Mouse (Mus musculus) ES-Bruce4 (cell line): Measurements from ENCODE around the gene Nceh1. TPM values are rescaled to one million over a fixed set of nuclear protein-coding genes. Genes with fewer than 3 reads are reported as not detected.

Experiments
- H3K27ac ChIP-seq: 2 replicates; pipeline ENCODE4 v1.5.1; 2012; ENCODE audit warnings: low read length, inconsistent platforms; ENCODE audit not compliant: insufficient read depth
- H3K27me3 ChIP-seq: 2 replicates; pipeline ENCODE4 v1.6.1; 2012; ENCODE audit warnings: mild to moderate bottlenecking, low read length, inconsistent platforms; ENCODE audit not compliant: control insufficient read depth, poor library complexity, insufficient read depth, severe bottlenecking
- H3K36me3 ChIP-seq: 2 replicates; pipeline ENCODE4 v1.6.1; 2012; ENCODE audit warnings: inconsistent platforms, mild to moderate bottlenecking, low read length, moderate library complexity; ENCODE audit not compliant: control insufficient read depth, poor library complexity, insufficient read depth, severe bottlenecking
- H3K4me1 ChIP-seq: one replicate; pipeline ENCODE4 v1.8.1; 2011; ENCODE audit warnings: low read length; ENCODE audit not compliant: control insufficient read depth, insufficient read depth
- H3K4me3 ChIP-seq: 2 replicates; pipeline ENCODE4 v1.5.1; 2011; ENCODE audit warnings: low read depth, mild to moderate bottlenecking, low read length
- H3K9ac ChIP-seq: 2 replicates; pipeline ENCODE4 v1.6.1; 2012; ENCODE audit warnings: low read depth, mild to moderate bottlenecking, inconsistent platforms; ENCODE audit not compliant: poor library complexity, severe bottlenecking
- H3K9me3 ChIP-seq: replicated peaks from 2 replicates; pipeline ENCODE4 v1.6.1; 2012; ENCODE audit warnings: mild to moderate bottlenecking, low read length, inconsistent platforms; ENCODE audit not compliant: control insufficient read depth, poor library complexity, insufficient read depth, severe bottlenecking
- CTCF ChIP-seq: IDR thresholded peaks from one replicate; pipeline ENCODE4 v1.8.1; 2011; ENCODE audit warnings: low read depth, low read length
- EP300 ChIP-seq: IDR thresholded peaks from 2 replicates; pipeline ENCODE4 v1.6.1; 2011; ENCODE audit warnings: low read depth, low read length; ENCODE audit not compliant: insufficient read depth
- POLR2A ChIP-seq: IDR thresholded peaks from one replicate; pipeline ENCODE4 v1.8.1; 2011; ENCODE audit warnings: low read length; ENCODE audit not compliant: insufficient read depth
- polyA plus RNA-seq: library from polyadenylated mRNA; stranded (reverse); fragments of >200 nt; gene quantifications from 2 replicates; pipeline ENCODE4 v1.2.4, GENCODE M21; 2011; ENCODE audit warnings: low read depth; ENCODE audit not compliant: missing spikeins, insufficient read depth, insufficient read length

Gene Nceh1
- polyA plus RNA-seq, 1 experiment: 12.9 TPM

GRCm38 (mm10) chr3:27195573-27196227 is 12.9 kb downstream of the Nceh1 start:
- TF ChIP-seq POLR2A (no peak), EP300 (no peak), CTCF (no peak)
- Histone ChIP-seq H3K4me3 (no peak overlapping the region), H3K27ac (no peak overlapping the region)

GRCm38 (mm10) chr3:27196529-27196928 is 13.8 kb downstream of the Nceh1 start:
- no peak for TF ChIP-seq POLR2A
- no peak for TF ChIP-seq EP300
- TF ChIP-seq CTCF: no peak
- H3K4me1 ChIP-seq: no peaks in the 10 kb centered on the region
- no peak overlapping the region for H3K9ac ChIP-seq
- no peak overlapping the region for H3K4me3 ChIP-seq
- H3K9me3 ChIP-seq: no peaks in the 10 kb centered on the region
- no peak overlapping the region for H3K27ac ChIP-seq
- no peaks in the 10 kb centered on the region for H3K27me3 ChIP-seq
- H3K36me3 ChIP-seq: no peaks in the 10 kb centered on the region

More at GRCm38 (mm10) chr3:27195573-27196227, 12.9 kb downstream of the Nceh1 start:
- Histone ChIP-seq H3K4me1 (no peaks in the 10 kb centered on the region), H3K9me3 (no peaks in the 10 kb centered on the region), H3K9ac (no peak overlapping the region), H3K27me3 (no peaks in the 10 kb centered on the region), H3K36me3 (no peaks in the 10 kb centered on the region)

GRCm38 (mm10) chr3:27197816-27198215 is 15.1 kb downstream of the Nceh1 start:
- Histone ChIP-seq H3K4me3 (no peak overlapping the region), H3K4me1 (no peaks in the 10 kb centered on the region), H3K27me3 (no peaks in the 10 kb centered on the region), H3K36me3 (no peaks in the 10 kb centered on the region), H3K9ac (no peak overlapping the region), H3K9me3 (no peaks in the 10 kb centered on the region), H3K27ac (no peak overlapping the region)
- TF ChIP-seq POLR2A (no peak), CTCF (no peak), EP300 (no peak)

GRCm38 (mm10) chr3:27199120-27199519 is 16.4 kb downstream of the Nceh1 start:
- Histone ChIP-seq H3K36me3 (no peaks in the 10 kb centered on the region), H3K27ac (no peak overlapping the region), H3K4me1 (no peaks in the 10 kb centered on the region), H3K4me3 (no peak overlapping the region), H3K27me3 (no peaks in the 10 kb centered on the region), H3K9ac (no peak overlapping the region), H3K9me3 (no peaks in the 10 kb centered on the region)
- TF ChIP-seq CTCF: no peak
- TF ChIP-seq POLR2A: no peak
- no peak for TF ChIP-seq EP300

GRCm38 (mm10) chr3:27201728-27202411 is 19.1 kb downstream of the Nceh1 start:
- H3K4me3 ChIP-seq: no peak overlapping the region
- H3K4me1 ChIP-seq: no peaks in the 10 kb centered on the region
- no peak overlapping the region for H3K9ac ChIP-seq
- no peak for TF ChIP-seq POLR2A
- H3K36me3 ChIP-seq: no peaks in the 10 kb centered on the region
- H3K27ac ChIP-seq: no peak overlapping the region
- no peaks in the 10 kb centered on the region for H3K27me3 ChIP-seq
- no peaks in the 10 kb centered on the region for H3K9me3 ChIP-seq

GRCm38 (mm10) chr3:27205068-27205467 is 22.3 kb downstream of the Nceh1 start:
- no peak overlapping the region for H3K4me3 ChIP-seq
- TF ChIP-seq POLR2A (no peak), EP300 (no peak), CTCF (no peak)
- no peaks in the 10 kb centered on the region for H3K4me1 ChIP-seq
- H3K36me3 ChIP-seq: no peaks in the 10 kb centered on the region
- H3K27me3 ChIP-seq: no peaks in the 10 kb centered on the region
- H3K27ac ChIP-seq: no peak overlapping the region
- no peak overlapping the region for H3K9ac ChIP-seq
- no peaks in the 10 kb centered on the region; the same call in 1 of the 2 replicates for H3K9me3 ChIP-seq
